Mouse (Mus musculus) liver, embryonic 14.5 days (tissue): ENCODE results near the gene Nceh1. TPM values are rescaled to one million over a fixed set of nuclear protein-coding genes. Genes with fewer than 3 reads are reported as not detected.

Experiments
- ATAC-seq: fragments of 200-750 bp; cut with Nextera tagmentation; 2 replicates; pipeline ENCODE4 v1.8.0; 2017; ENCODE audit warnings: moderate number of reproducible peaks, mild to moderate bottlenecking, moderate library complexity; ENCODE audit not compliant: insufficient read depth
- DNase-seq, 3 experiments: peaks; one replicate each; pipeline ENCODE4 v3.0.0-alpha.2; 2012 to 2013; ENCODE audit warnings: low read depth in 3 of 3, low spot score in 3 of 3
- H3K27ac ChIP-seq: fragments of 300-500 bp; sonication (generic); 2 replicates; pipeline ENCODE4 v1.5.1; 2014; ENCODE audit warnings: moderate library complexity, mild to moderate bottlenecking, control low read depth, inconsistent platforms
- H3K27me3 ChIP-seq: fragments of 300-500 bp; sonication (generic); 2 replicates; pipeline ENCODE4 v1.6.1; 2014; ENCODE audit warnings: mild to moderate bottlenecking, low read length, moderate library complexity; ENCODE audit not compliant: control insufficient read depth, insufficient read depth
- H3K36me3 ChIP-seq: fragments of 300-500 bp; sonication (generic); replicated peaks from 2 replicates; pipeline ENCODE4 v1.6.1; 2014; ENCODE audit warnings: low read depth; ENCODE audit not compliant: control insufficient read depth, insufficient read depth
- H3K4me1 ChIP-seq, 2 experiments: fragments of 200-500 bp in 1 of 2; fragments of 300-500 bp in 1 of 2; sonication (generic) in 1 of 2; replicated peaks; 2 replicates each; pipeline ENCODE4 v1.6.1; 2012 to 2014; ENCODE audit warnings: antibody characterized with exemption in 1 of 2, inconsistent platforms in 1 of 2, low read length in 1 of 2; ENCODE audit not compliant: control insufficient read depth in 2 of 2, insufficient read depth in 2 of 2
- H3K4me2 ChIP-seq: fragments of 300-500 bp; sonication (generic); 2 replicates; pipeline ENCODE4 v1.6.1; 2014; ENCODE audit warnings: low read depth, mild to moderate bottlenecking, control low read depth, moderate library complexity
- H3K4me3 ChIP-seq, 2 experiments: fragments of 200-500 bp in 1 of 2; fragments of 300-500 bp in 1 of 2; sonication (generic) in 1 of 2; 2 replicates each; pipeline ENCODE4 v1.5.1; 2012 to 2014; ENCODE audit warnings: low read depth in 2 of 2, low read length in 2 of 2, mild to moderate bottlenecking in 2 of 2, control low read depth in 1 of 2, inconsistent platforms in 1 of 2, moderate library complexity in 1 of 2; ENCODE audit not compliant: insufficient read depth in 1 of 2
- H3K9ac ChIP-seq: fragments of 300-500 bp; sonication (generic); replicated peaks from 2 replicates; pipeline ENCODE4 v1.6.1; 2014; ENCODE audit warnings: mild to moderate bottlenecking, control low read depth, moderate library complexity
- H3K9me3 ChIP-seq: fragments of 300-500 bp; sonication (generic); 2 replicates; pipeline ENCODE4 v1.6.1; 2016; ENCODE audit warnings: low read length, mixed read lengths; ENCODE audit not compliant: control insufficient read depth
- CTCF ChIP-seq: IDR thresholded peaks from 2 replicates; pipeline ENCODE4 v1.5.1; 2016; ENCODE audit warnings: antibody characterized with exemption, low read depth, control low read depth
- EP300 ChIP-seq: IDR thresholded peaks from 2 replicates; pipeline ENCODE4 v1.6.1; 2016; ENCODE audit warnings: antibody characterized with exemption, low read depth
- WGBS: fragments of 180-500 bp; shearing (Covaris S2); extraction: QIAGEN DNeasy Blood & Tissue Kit; methylation state at CpG from one replicate; pipeline ENCODE4 v1.1.7; 2014; ENCODE audit not compliant: insufficient replicate concordance; 5-methylcytosine and 5-hydroxymethylcytosine counted together
- polyA plus RNA-seq, 2 experiments: library from polyadenylated mRNA; depleted of rRNA in 1 of 2; stranded (reverse) in 1 of 2; unstranded in 1 of 2; fragments of >200 nt; fragmentation: Nextera tagmentation in 1 of 2; extraction: Ambion mirVana in 1 of 2; gene quantifications; 2 replicates each; pipeline versions ENCODE4 v1.2.1 to v1.2.3; 2012 to 2014

Gene Nceh1
- polyA plus RNA-seq, 2 experiments: 1.2 to 3.2 TPM

- 26% methylated on average over 11 of the region's 11 CpGs for WGBS
- Histone ChIP-seq H3K36me3 (no peaks in the 10 kb centered on the region), H3K9me3 (no peaks in the 10 kb centered on the region), H3K4me1 (peaks cover 17 to 35% of the 10 kb centered on the region in 2 experiments), H3K27ac (peak overlapping the region; percentile 29; the same call in 1 of the 2 replicates), H3K9ac (no peak overlapping the region), H3K27me3 (no peaks in the 10 kb centered on the region), H3K4me3 (no peak overlapping the region), H3K4me2 (peak overlapping the region; percentile 36)
- peak; percentile 73; the same call in 1 of the 2 replicates for ATAC-seq
- TF ChIP-seq CTCF (no peak), EP300 (no peak)
- peak; percentile 22 to 28 (median 23) for DNase-seq
Observed at GRCm38 (mm10) chr3:27280280-27280749, 97.5 kb downstream of the Nceh1 start.

GRCm38 (mm10) chr3:27283071-27283713 lies 100.4 kb downstream of the Nceh1 start:
- TF ChIP-seq CTCF: no peak
- peak; percentile 47 for TF ChIP-seq EP300
- peak in 2 of 3 experiments; percentile 11 to 30 for DNase-seq
- H3K4me3 ChIP-seq: peak overlapping the region; percentile 29 to 43
- H3K27me3 ChIP-seq: no peaks in the 10 kb centered on the region
- 4% methylated on average over 27 of the region's 27 CpGs for WGBS
- no peak overlapping the region for H3K27ac ChIP-seq
- H3K36me3 ChIP-seq: no peaks in the 10 kb centered on the region
- peak overlapping the region; percentile 63 for H3K4me2 ChIP-seq
- H3K9ac ChIP-seq: peak overlapping the region; percentile 14; the same call in 1 of the 2 replicates
- 0 out of 2 replicates have a peak, but pooled peaks have one; percentile 49 for ATAC-seq
- no peaks in the 10 kb centered on the region for H3K9me3 ChIP-seq
- H3K4me1 ChIP-seq: peaks cover 17 to 35% of the 10 kb centered on the region in 2 experiments

- WGBS: 63% methylated on average over 7 of the region's 7 CpGs
- Histone ChIP-seq H3K27ac (no peak overlapping the region), H3K36me3 (no peaks in the 10 kb centered on the region), H3K27me3 (no peaks in the 10 kb centered on the region), H3K9me3 (no peaks in the 10 kb centered on the region), H3K4me2 (peak overlapping the region; percentile 63), H3K4me3 (no peak overlapping the region), H3K4me1 (peaks cover 17 to 37% of the 10 kb centered on the region in 2 experiments), H3K9ac (no peak overlapping the region; the same call in 1 of the 2 replicates)
- no peak for DNase-seq
- TF ChIP-seq CTCF: no peak
- no peak for TF ChIP-seq EP300
- no peak for ATAC-seq
Observed at GRCm38 (mm10) chr3:27283796-27284195, 101.0 kb downstream of the Nceh1 start.

- Histone ChIP-seq H3K4me2 (no peak overlapping the region), H3K9me3 (no peaks in the 10 kb centered on the region), H3K4me1 (peaks cover 17 to 37% of the 10 kb centered on the region in 2 experiments), H3K4me3 (no peak overlapping the region), H3K27ac (no peak overlapping the region), H3K36me3 (no peaks in the 10 kb centered on the region), H3K9ac (no peak overlapping the region), H3K27me3 (no peaks in the 10 kb centered on the region)
- WGBS: 82% methylated on average over 5 of the region's 5 CpGs
- ATAC-seq: no peak
- DNase-seq: no peak
- TF ChIP-seq EP300 (no peak), CTCF (peak; percentile 40)
Observed at GRCm38 (mm10) chr3:27284227-27284626, 101.5 kb downstream of the Nceh1 start.

- H3K4me2 ChIP-seq: no peak overlapping the region
- peaks cover 15 to 35% of the 10 kb centered on the region in 2 experiments for H3K4me1 ChIP-seq
- no peaks in the 10 kb centered on the region for H3K36me3 ChIP-seq
- 26% methylated on average over 9 of the region's 9 CpGs for WGBS
- no peak overlapping the region for H3K27ac ChIP-seq
- TF ChIP-seq EP300 (no peak), CTCF (no peak)
- no peak overlapping the region for H3K4me3 ChIP-seq
- no peak for DNase-seq
- no peak for ATAC-seq
- no peaks in the 10 kb centered on the region for H3K27me3 ChIP-seq
- H3K9ac ChIP-seq: no peak overlapping the region
- H3K9me3 ChIP-seq: no peaks in the 10 kb centered on the region
Observed at GRCm38 (mm10) chr3:27285072-27285471, 102.3 kb downstream of the Nceh1 start.
